Mouse (Mus musculus): ENCODE data around the gene Dclk2.

Dclk2 gene

DNA sequence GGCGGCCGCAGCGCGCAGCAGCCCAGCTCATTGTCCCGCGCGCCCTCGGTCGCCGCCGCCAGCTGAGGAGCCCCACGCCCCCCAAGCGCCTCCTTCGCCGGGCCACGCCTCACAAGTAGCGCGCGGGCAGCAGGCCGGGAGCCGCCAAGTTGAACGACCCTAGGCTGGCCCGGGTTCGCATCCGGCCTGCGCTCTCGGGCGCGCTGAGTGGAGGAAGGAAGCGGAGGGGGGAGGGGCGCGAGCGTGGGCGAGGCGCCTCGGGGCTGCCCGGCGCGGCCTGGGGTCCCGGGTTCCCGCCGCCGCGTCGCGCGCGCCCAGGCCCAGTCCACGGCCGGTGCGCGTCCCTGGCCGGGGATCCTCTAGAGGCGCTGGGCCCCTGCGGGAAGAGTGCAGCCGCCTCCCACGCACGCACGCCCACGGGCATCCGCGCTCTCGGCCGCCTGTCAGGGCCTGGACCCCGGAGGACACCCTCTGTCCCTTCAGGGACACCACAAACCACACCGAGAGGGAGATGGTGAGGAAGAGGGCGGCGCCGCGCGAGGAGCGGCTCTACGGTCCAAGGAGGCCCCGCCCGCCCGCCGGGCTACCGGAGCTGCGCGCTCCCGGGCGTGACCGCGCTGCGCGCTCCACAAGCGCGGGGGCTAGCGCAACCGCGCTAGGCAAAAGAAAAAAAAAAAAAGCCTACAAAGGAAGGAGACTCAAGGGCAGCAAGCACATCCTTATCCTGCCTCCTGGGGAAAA is at the start of gene Dclk2:
Gene Dclk2 (minus strand): TSS at position 510 of the 741 bp plus-strand sequence.
- peak; percentile 86 for ATAC-seq (ENCODE audit: low TSS enrichment)

DNA sequence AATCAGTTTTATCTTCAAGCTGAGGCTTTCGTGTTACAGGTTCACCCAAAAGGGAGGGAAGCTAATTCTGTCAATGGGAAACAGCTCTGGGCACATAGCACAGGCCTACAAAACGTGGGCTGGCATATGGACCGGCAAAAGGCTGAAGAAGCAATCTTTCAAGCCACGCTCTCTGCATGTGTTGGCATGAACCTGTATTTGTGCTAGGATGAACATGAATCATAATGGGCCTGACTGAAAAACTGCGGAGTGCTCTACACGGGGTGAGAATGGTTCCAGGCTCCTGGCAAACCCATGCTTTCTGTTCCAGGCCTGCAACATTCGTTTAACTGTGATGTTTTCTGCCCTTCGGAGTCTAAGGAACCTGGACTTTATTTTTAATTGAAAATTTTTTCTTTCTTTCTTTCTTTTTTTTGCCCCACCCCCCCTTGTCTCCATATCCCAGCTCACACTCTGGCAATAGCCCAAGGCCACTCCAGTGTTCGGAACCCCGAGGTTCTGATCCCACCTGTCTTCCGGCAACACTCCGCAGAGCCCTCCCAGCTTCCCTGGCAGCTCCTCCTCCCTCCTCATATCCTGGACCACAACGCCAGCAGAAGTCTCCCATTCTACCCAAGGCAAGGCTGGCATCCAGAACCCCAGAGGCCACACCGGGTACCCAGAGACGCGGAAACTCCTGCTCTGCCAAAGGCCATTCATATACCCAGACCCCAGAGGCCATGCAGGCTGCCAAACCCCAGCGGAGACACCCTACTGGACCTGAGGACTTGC is 42.2 kb upstream of the Dclk2 start:
- no peak for ATAC-seq (ENCODE audit: low TSS enrichment)

DNA sequence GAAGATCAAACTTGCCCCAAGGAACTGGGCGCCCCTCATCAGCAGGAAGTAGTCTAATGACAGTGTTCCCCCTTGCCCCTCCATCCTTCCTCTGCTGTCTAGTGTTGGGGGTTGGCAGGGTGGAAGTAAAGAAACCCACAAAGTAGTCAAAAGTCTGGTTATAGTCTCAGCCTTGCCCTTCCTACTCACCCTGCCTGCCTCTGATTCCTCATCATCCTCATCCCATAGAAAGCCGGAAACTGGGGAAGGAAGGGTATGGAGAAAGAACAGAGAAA is 40.7 kb upstream of the Dclk2 start:
- ATAC-seq (ENCODE audit: low TSS enrichment): no peak

DNA sequence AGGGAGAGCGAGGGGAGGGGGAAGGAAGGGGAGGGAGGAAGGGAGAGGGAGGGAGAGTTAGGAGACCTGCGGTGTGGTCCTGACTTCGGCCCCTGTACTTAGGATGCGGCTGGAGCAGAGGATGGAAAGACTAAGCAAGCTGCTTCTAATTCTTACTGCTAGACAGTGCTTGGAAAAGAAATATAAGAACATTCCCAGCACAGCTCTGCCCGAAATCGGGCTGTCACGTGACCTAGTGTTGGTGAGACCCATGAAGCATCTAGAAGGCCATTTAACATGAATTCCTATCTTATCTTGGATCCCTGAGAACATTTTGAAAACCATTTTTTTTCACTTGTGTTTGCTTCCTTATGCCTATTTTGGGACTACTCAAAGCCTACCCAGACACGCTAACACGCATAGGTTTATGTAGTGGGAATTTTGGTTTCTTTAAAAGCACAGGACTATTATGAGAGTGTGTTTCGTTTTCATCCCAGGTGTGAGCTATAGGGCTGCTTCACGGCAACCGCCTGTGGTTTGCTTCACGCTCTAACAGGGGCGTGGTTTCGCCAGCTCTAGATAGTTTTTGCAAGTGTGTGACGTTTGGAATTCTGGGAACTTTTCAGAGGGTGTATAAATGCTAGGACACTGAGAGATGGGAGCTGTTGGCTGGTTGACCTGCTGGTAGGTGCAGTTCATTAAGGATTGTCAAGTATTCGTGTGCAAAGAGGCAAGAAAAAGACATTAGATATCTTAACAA is 40.2 kb upstream of the Dclk2 start:
- ATAC-seq (ENCODE audit: low TSS enrichment): peak; percentile 55

DNA sequence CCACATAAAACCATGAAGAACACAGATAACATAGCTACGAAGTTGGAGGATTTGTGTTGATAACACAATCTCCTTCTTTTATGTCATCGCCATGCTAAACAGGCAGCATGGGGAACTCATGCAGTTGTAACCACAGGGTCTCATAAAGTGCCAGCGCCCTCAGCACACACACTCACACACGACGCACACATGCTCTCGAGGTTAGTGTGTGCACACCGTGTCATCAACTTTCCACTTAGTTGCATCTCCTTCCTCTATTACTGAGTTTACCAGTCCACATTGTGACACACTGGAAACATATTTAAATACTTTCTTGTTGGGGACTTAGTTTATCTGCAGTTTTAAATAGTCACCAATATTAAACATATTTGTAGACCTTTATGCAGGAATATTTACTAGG is 38.4 kb upstream of the Dclk2 start:
- ATAC-seq (ENCODE audit: low TSS enrichment): no peak

DNA sequence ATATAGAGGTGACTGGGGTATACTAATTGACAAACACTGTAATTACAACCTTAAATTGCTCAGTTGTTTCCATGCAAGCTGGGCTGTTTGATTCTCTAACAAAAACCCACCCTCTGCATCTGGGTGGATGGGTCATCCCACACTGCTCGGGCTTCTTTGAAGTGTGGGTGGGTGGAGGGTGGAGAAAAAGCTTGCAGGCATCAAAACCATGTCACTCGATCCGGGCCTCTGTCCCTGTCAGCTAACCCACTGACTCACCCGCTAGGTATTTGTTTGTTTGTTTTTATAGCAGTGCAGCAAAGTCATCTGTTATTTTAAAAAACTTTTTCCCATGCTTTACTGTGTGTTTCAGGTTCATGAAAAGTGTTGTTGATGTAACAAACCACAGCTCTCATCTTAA is 34.7 kb upstream of the Dclk2 start:
- ATAC-seq (ENCODE audit: low TSS enrichment): no peak

DNA sequence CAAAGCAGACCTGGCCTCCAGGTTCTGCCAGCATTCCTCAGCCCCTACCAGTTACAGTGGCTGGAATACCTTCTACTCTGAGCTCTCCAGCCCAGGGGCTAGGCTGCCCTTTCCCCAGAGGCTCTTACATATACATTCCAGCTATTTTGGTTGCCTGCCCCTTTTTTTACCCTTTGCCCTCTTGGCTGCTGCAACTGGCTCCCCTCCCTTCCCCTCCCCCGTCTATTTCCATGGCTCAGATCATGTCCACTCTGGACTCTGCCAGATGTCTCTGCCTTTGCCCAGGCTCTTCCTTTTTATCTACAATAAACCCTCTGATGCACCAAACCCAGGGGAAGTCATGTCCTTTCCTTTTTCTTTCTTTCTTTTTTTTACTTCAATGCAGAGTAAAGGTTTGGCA is 33.9 kb upstream of the Dclk2 start:
- no peak for ATAC-seq (ENCODE audit: low TSS enrichment)

DNA sequence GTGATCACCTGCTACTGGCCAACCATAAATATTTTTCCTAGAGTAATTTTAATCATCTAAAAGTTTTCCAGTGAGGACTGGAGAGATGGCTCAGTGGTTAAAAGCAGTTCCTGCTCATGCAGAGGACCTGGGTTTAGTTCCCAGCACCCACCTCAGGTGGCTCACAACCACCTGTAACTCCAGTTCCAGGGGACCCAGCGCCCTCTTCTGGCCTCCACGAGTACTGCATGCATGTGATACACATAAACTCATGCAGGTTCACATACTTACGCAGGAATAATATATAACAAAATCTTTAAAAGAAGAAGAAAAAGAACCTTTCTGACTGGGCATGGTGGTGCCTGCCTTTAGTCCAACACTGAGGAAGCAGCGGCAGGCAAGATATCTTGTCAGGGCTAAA is 33.2 kb upstream of the Dclk2 start:
- ATAC-seq (ENCODE audit: low TSS enrichment): no peak

DNA sequence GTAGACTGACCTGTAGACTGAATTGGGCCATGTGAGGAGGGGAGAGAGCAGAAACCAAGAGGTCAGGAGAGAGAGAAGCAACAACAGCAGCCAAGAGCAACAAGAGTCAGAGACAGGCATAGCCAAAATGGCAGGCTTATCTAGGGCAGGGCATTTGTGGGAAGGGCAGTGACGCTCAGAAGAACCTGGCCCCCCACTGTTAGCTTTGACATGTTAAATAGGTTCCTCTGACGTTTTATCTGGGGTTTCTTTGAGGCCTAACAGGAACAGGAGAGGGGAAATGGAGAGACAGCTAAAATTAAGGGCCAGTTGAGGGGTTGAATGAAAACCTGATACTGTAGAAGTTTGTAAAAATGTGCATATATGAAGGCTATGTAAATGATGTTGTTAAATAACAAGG is 30.0 kb upstream of the Dclk2 start:
- no peak for ATAC-seq (ENCODE audit: low TSS enrichment)

DNA sequence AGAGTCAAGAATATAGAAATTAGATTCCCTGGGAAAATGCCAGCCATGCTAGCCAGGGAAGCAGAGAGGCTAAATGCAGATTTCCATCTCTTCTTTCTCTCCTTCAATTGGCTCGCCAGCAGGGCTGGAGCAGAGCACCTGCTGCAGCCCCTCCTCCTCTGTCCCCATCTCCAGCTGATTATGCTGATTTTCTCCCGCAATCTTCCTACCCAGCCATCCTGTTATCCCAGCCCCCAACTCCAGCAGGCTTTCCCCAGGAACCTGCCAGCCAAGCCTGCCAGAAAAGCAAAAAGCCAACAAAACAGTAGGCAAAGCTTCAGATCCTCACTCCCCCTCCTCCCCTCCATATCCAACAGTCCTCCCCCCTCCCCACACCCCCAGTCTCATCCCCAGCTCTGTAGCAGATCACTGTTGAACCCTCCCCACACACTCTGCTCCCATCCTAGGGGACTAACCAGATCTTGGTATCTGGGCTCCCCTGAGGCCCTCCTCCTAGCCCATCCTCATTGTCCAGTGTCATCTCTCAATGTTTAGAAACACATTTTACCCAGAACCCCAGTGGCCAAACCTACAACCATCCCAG is 15.7 kb upstream of the Dclk2 start:
- peak; percentile 69 for ATAC-seq (ENCODE audit: low TSS enrichment)

DNA sequence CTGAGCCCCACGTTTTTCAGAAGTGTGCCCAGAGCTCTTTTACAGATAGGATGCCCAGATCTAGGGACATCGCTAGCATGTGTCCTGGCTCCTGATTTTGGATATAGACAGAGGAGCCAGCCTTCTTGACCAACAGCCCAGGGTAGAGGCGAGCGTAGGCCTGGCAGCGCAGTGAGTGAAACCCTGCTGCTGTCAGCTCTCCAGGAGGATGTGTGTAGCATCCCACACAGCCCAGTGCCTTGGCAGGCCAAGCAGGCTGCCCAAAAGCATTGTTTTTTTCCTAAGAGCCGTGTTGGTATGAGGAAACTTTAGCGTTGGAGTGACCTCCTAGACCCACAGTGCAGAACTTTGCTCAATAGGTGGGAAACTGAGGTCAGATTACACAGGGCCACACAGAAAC is 12.8 kb upstream of the Dclk2 start:
- peak; percentile 95 for ATAC-seq (ENCODE audit: low TSS enrichment)

DNA sequence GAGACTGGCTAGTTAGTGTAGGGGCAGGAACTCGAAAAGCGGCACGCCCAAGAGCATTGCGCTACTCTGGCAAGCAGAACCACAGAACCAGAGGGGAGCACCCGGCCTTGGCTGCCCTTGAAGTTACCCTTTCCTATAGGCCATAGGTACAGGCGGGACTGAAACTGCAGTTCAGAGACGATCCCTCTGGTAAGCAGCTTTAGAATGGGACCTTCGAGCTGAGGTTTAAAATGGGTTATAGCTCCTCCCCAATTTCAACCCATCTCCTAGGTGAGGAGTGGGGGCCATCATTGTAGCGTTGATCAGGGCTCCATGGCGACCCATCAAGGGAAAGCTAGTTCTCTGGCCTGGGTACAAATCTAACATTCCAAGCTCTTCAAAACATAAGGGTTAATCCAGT is 3.0 kb upstream of the Dclk2 start:
- ATAC-seq (ENCODE audit: low TSS enrichment): no peak

DNA sequence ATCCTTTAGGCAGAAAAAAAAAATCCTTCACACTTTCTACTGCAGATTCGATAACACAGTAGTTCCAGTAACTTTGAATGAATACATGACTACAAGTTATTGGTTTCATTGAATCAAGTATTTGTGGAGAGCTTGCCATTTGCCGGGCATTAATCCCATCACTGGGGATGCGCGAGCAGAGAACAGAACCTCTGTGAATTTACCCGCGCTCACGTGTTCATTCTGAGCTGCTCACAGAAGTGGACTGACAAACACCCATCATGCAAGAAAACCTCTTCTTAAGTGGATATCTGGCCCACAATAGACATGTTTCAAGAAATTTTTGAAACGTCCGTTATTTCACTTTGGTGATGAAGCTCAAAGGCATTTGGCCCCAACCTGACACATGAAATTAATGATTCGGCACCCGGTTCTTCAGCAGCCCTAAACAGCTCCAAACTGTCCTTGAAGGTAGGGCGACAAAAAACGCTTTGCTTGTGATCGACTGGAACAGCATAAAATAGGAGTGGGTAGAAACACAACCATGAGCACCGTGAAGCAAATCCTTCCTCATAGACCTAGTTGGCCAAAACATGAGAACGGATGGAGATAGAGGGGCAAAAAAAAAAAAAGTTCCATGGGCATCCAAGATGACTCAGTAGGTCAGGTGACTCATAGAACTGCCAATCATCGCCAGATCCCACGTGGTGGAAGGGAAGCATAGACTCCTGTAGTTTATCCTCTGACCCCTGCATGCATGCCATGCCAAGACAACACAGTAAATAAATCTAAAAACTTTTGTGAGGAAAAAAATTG is 726 bp upstream of the Dclk2 start:
- ATAC-seq (ENCODE audit: low TSS enrichment): no peak

DNA sequence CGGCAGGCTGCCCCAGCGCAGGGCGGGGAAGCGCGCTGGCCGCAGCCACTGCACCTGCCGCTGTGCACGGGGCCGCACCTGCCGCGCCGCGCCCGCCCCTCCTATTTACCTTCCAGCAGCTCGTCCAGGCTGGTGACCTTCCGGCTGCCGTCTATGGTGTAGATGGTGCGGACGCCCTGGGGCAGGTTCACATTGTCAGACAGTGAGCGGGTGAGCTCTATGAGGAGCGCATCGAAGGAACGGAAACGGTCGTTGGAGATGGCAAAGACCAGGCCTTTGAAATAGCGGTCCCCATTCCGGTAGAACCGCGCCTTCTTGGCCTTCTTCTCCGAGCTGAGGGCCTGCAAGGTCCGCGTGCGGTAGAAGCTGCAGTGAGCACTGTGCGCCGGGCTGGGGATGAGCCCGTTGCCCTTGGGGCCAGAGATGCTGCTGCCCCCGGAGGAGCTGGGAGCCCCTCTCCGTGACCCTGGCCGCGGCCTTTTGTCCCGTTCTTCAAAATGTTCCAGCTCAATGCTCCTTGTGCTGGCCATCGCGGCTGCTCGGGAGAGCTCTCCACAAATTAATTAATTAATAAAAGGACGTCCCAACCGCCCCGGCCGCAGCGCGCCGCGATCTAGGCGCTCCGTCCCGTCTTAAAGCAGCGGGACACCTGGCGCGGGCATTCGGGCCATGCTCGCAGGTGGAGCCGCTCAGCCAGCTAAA is 860 bp downstream of the Dclk2 start:
- peak; percentile 28; the same call in 1 of the 2 replicates for ATAC-seq (ENCODE audit: low TSS enrichment)

DNA sequence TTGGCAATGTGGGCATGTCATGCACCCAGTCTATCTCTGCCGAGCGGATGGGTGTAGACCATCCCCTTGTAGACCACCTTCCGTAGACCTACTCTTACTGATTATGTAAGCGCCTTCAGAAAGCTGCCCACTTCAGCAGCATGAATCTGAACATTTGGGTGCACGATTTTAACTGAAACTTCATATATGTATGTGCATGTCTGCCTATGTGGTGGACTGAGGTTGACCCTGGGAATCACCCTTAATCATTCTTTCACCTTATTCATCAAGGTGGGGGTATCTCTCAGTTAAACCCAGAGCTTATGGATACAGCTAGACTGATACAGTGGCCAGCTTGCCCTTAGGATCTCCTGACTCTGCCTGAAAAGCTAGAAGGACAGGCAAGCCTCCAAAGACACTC is 3.6 kb downstream of the Dclk2 start:
- no peak for ATAC-seq (ENCODE audit: low TSS enrichment)

DNA sequence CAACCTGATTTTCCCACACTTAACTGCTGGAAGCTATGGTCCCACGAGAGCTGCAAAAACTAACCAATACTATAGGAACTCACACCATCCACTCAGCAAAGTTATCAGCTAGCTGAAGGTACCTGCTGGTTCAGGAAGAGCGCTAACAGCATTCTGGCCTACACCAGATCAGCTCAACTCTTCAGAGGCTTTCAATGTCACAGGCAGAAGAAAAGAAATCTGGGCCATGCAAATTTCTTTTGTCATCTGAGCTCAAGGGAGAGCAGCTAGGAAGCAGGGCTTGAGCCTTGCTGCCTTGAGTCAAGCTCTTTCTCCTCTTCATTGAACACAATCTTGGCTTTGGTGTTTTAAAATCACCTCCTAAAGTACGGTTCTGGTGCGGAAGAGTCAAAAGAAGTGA is 4.0 kb downstream of the Dclk2 start:
- no peak for ATAC-seq (ENCODE audit: low TSS enrichment)

DNA sequence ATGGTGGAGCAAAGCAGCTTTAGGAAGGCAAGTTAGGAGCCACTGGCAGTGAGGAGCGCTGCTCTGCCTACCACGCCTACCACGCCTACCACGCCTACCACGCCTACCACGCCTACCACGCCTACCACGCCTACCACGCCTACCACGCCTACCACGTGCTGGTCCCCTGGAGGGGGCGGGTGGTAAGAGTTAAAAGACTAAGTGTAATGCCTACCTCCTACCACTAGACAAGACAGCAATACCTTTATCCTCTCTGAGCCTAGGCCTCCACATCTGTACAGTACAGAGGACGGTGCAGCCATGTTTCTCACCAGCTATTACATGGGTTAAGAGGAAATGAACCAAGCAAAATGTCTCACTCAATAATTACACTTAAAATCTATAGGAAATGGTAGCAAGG is 5.4 kb downstream of the Dclk2 start:
- no peak for ATAC-seq (ENCODE audit: low TSS enrichment)

DNA sequence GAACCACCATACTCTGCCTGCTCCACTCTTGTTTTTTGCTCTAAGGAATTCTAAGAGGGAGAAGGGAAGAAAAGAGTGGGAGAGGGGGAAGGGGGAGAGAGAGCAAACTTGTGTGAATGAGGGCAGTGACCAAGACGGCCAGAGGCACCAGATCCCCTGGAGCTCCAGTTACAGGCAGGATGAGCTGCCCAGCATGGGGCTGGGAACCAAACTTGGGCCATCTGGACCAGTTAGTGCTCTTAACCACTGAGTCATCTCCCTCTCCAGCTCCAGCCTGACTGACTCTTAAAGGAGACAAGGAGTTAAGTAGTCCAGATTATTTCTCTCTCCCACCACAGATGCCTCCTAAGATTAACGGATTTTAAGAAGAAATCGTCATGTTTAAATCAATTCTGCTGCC is 6.3 kb downstream of the Dclk2 start:
- no peak for ATAC-seq (ENCODE audit: low TSS enrichment)

DNA sequence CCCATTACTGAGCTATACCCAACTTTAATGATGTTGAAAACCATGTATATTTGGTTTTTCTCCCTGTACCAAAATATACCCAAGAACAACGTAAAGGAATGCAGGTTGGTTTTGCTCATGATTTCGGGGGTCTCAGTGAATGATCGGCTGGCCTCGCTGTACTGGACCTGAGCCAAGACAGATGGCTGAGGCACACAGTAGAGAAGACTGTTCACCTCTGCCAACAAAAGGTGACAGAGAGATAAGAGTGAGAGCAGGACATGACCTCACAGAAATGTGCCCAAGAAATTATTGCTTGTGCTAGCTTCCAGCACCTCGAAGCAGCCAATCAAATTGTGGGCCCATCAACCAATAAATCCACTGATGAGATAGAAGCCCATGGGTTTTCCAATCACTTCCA is 22.3 kb downstream of the Dclk2 start:
- no peak for ATAC-seq (ENCODE audit: low TSS enrichment)

DNA sequence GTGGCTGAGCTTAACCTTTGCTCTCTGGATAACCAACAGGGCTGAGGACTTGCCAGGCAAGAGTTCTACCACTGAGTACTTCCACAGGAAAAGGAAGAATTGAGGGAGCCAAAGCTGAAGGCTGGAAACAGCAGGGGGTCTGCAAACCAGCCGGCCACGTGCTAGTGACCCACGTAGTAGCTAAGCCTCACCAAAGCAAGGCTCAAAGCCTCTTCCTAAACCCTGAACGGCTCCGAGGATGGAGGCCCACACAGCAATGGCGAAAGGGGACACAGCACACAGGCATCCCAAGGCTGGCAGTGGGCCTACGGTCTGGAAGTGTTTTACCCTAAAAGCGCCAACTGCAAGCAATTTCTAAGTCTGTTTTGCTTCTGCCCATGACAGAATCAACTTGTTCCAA is 23.1 kb downstream of the Dclk2 start:
- peak; percentile 60 for ATAC-seq (ENCODE audit: low TSS enrichment)

DNA sequence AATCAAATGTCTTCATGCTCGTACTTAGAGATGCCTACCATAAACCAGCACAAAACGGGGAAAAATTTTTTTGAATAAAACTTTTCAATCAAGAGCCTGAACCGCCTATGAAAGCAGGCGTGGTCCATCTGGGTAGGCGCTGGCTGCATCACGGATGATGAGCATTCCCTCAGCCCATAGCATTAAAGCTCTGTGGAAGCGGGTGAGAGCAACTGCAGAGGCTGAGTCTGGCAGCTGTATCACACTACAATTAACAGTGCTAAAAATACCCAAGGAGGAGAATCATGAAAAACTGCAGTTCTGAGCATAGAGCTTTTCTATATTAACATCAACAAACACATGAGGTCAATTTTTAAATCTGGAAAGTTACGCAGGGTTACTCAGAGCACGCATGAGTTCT is 23.6 kb downstream of the Dclk2 start:
- peak; percentile 97 for ATAC-seq (ENCODE audit: low TSS enrichment)

All from frontal cortex, adult (tissue).